Mouse (Mus musculus) thymus, adult 2 months (tissue): ENCODE results near the gene Negr1.

Experiments
- CTCF ChIP-seq: fragments of 200-500 bp; IDR thresholded peaks from 2 replicates; pipeline ENCODE4 v1.5.1; 2012; ENCODE audit warnings: mild to moderate bottlenecking, control low read depth, low read length, moderate library complexity, borderline replicate concordance; ENCODE audit not compliant: control insufficient read depth, poor library complexity, insufficient read depth; ENCODE audit errors: extremely low read depth
- POLR2A ChIP-seq: fragments of 200-500 bp; IDR thresholded peaks from 2 replicates; pipeline ENCODE4 v1.6.1; 2012; ENCODE audit warnings: mild to moderate bottlenecking, low read length, control low read depth, moderate library complexity; ENCODE audit not compliant: control insufficient read depth, poor library complexity, insufficient read depth; ENCODE audit errors: extremely low read depth

DNA sequence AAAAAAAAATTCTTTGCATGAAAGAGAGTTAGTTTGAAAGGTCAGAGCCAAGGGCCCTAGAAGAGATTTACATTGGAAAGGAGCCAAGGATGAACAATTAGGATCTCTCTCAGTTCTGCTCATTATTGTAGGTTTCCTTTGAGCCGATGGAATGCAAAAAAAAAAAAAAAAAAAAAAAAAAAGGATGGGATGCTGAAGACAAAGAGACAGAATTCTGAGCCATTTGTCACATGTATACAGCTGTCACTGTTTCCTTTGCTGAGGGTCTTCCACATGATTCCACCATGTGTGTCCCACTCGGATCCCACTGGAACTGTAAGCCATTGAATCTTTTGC, 309.3 kb downstream of the Negr1 start:
- TF ChIP-seq CTCF (no peak), POLR2A (no peak)
